Mouse (Mus musculus): ENCODE data around the gene Arhgap23. TPM values are rescaled to one million over a fixed set of nuclear protein-coding genes. Genes with fewer than 3 reads are reported as not detected.
A peak's percentile ranks its signal among the peaks of the same experiment; 100 is the strongest.

The Arhgap23 gene
- polyA plus RNA-seq, 1 experiment from 2014 or later = 3.1 TPM

DNA sequence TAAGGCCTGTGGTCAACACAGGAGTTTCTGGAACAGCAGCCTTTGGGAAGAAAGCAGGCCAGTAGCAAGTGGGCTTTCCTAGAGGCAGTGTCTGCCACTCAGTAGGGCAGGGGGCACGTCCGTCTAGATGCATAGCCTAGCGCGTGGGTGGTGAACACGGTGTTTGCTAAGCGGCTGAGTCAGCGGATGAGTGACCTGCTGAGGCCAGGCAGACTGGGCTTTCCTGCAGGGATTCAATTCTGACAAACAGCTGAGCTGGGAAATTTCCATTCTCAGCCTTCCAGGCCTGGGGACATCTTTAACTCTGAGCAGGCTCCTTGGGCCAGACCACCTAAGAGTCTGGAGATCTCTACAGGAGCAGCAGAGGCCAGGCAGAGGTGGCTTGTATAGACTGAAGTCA is 62.1 kb downstream of the Arhgap23 start:
- WGBS = 82% methylated on average over 7 of the region's 7 CpGs
- DNase-seq (ENCODE audit: low spot score) = no peak
- no peaks in the 10 kb centered on the region for H3K4me1 ChIP-seq (ENCODE audit: control insufficient read depth, insufficient read depth, low read length)
- H3K9ac ChIP-seq (replicated peaks; ENCODE audit: low read length) = no peak overlapping the region
- H3K27ac ChIP-seq (replicated peaks; ENCODE audit: low read depth, low read length) = no peak overlapping the region
- H3K36me3 ChIP-seq (replicated peaks; ENCODE audit: control insufficient read depth, insufficient read depth, low read depth, low read length) = peaks cover 3% of the 10 kb centered on the region; the same call in 1 of the 2 replicates
- no peak overlapping the region for H3K4me2 ChIP-seq (ENCODE audit: low read depth, low read length)
- no peaks in the 10 kb centered on the region for H3K27me3 ChIP-seq (ENCODE audit: control insufficient read depth, insufficient read depth, low read length)
- no peak for ATAC-seq (replicated peaks; ENCODE audit: insufficient number of reproducible peaks, low FRiP score, low TSS enrichment, low read depth)
- no peaks in the 10 kb centered on the region for H3K9me3 ChIP-seq (replicated peaks; ENCODE audit: control insufficient read depth, low read length)
- no peak overlapping the region for H3K4me3 ChIP-seq (ENCODE audit: low read depth, low read length)

DNA sequence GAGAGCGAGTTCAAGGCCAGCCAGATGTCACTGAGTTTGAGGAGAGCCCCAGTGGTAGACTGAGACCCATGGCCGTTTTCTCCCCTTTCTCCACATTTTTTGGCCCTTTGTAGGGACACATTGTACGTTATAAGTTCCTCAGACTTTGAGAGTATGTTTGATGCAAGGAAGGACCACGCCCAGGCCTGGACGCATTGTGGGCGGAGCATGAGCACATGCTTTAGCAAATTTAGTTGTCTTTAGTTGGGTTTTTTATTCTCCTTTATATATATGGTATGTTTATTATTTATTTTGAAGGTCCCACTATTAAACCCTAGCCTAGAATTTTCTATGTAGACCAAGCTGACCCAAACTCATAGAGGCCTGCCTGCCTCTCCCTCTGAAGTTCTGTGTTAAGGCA is 63.0 kb downstream of the Arhgap23 start:
- Histone ChIP-seq H3K27ac (replicated peaks; ENCODE audit: low read depth, low read length) (no peak overlapping the region), H3K4me1 (ENCODE audit: control insufficient read depth, insufficient read depth, low read length) (no peaks in the 10 kb centered on the region), H3K27me3 (ENCODE audit: control insufficient read depth, insufficient read depth, low read length) (no peaks in the 10 kb centered on the region), H3K9me3 (replicated peaks; ENCODE audit: control insufficient read depth, low read length) (no peaks in the 10 kb centered on the region), H3K4me3 (ENCODE audit: low read depth, low read length) (no peak overlapping the region), H3K4me2 (ENCODE audit: low read depth, low read length) (no peak overlapping the region), H3K36me3 (replicated peaks; ENCODE audit: control insufficient read depth, insufficient read depth, low read depth, low read length) (peaks cover 3% of the 10 kb centered on the region; the same call in 1 of the 2 replicates), H3K9ac (replicated peaks; ENCODE audit: low read length) (no peak overlapping the region)
- DNase-seq (ENCODE audit: low spot score) (no peak), ATAC-seq (replicated peaks; ENCODE audit: insufficient number of reproducible peaks, low FRiP score, low TSS enrichment, low read depth) (no peak)
- 89% methylated on average over 6 of the region's 6 CpGs for WGBS

DNA sequence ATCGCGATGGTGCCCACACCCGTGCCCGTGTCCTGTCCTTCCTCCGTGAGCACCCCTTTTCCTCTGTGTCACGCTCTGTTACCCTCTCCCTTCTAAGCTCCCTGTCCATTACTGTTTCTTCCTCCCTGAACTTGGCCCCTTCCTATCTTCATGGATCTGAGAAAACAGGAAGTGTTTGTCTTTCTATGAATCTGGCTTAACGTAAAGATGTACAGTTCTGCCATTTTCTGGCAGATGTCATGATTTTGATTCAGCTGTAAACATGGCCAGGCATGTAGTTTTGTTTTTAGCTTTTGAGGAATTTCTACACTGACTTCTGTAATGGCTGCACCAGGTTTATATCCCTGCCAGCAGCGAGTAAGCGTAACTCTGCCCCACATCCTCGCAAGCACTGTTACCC is 63.8 kb downstream of the Arhgap23 start:
- H3K9me3 ChIP-seq (replicated peaks; ENCODE audit: control insufficient read depth, low read length) = no peaks in the 10 kb centered on the region
- H3K36me3 ChIP-seq (replicated peaks; ENCODE audit: control insufficient read depth, insufficient read depth, low read depth, low read length) = peaks cover 3% of the 10 kb centered on the region; the same call in 1 of the 2 replicates
- H3K4me3 ChIP-seq (ENCODE audit: low read depth, low read length) = no peak overlapping the region
- no peak overlapping the region for H3K4me2 ChIP-seq (ENCODE audit: low read depth, low read length)
- H3K4me1 ChIP-seq (ENCODE audit: control insufficient read depth, insufficient read depth, low read length) = no peaks in the 10 kb centered on the region
- no peak for ATAC-seq (replicated peaks; ENCODE audit: insufficient number of reproducible peaks, low FRiP score, low TSS enrichment, low read depth)
- H3K27ac ChIP-seq (replicated peaks; ENCODE audit: low read depth, low read length) = no peak overlapping the region
- no peak overlapping the region for H3K9ac ChIP-seq (replicated peaks; ENCODE audit: low read length)
- no peaks in the 10 kb centered on the region for H3K27me3 ChIP-seq (ENCODE audit: control insufficient read depth, insufficient read depth, low read length)
- DNase-seq (ENCODE audit: low spot score) = no peak
- WGBS = 93% methylated on average over 10 of the region's 10 CpGs

DNA sequence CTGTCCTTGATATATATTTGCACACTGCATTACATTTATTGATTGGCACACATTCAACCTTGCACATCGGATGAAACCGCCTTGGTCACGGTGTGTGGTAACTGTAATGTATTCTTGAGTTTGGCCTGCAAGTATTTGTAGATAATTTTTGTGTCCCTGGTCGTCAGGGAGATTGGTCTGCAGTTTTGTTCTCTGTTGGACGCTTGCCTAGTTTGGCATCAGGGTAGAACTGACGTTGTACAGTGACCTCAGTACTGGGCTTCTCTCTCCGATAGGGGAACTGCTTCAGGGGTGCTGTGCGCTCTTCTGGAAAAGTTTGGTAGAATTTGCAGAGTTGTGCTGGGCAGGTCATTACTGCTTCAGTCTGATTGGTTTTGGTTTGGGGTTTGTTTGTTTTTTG is 64.5 kb downstream of the Arhgap23 start:
- Histone ChIP-seq H3K4me1 (ENCODE audit: control insufficient read depth, insufficient read depth, low read length) (no peaks in the 10 kb centered on the region), H3K27ac (replicated peaks; ENCODE audit: low read depth, low read length) (no peak overlapping the region), H3K4me3 (ENCODE audit: low read depth, low read length) (no peak overlapping the region), H3K27me3 (ENCODE audit: control insufficient read depth, insufficient read depth, low read length) (no peaks in the 10 kb centered on the region), H3K36me3 (replicated peaks; ENCODE audit: control insufficient read depth, insufficient read depth, low read depth, low read length) (peaks cover 3% of the 10 kb centered on the region; the same call in 1 of the 2 replicates), H3K9me3 (replicated peaks; ENCODE audit: control insufficient read depth, low read length) (no peaks in the 10 kb centered on the region), H3K9ac (replicated peaks; ENCODE audit: low read length) (no peak overlapping the region), H3K4me2 (ENCODE audit: low read depth, low read length) (no peak overlapping the region)
- ATAC-seq (replicated peaks; ENCODE audit: insufficient number of reproducible peaks, low FRiP score, low TSS enrichment, low read depth) (no peak), DNase-seq (ENCODE audit: low spot score) (no peak)
- 88% methylated on average over 8 of the region's 8 CpGs for whole genome bisulfite sequencing

DNA sequence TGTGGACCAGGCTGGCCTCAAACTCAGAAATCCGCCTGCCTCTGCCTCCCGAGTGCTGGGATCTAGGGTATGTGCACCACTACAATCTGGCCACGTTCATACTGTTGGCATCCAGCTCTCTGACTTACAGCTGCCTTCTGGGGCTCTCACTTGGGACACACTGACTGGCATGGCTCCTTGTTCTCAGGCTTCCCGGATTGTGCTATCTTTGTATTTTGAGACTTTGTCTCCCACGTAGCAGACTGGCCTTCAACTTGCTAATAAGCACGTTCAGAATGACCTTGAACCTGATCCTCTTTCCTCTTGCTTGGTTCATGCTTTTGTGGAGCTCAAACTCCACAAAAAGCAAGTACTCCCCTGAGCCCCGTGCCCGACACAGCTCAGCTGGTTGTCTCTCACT is 70.3 kb downstream of the Arhgap23 start:
- Histone ChIP-seq H3K27ac (replicated peaks; ENCODE audit: low read depth, low read length) (no peak overlapping the region), H3K9ac (replicated peaks; ENCODE audit: low read length) (no peak overlapping the region), H3K4me1 (ENCODE audit: control insufficient read depth, insufficient read depth, low read length) (no peaks in the 10 kb centered on the region), H3K27me3 (ENCODE audit: control insufficient read depth, insufficient read depth, low read length) (no peaks in the 10 kb centered on the region), H3K36me3 (replicated peaks; ENCODE audit: control insufficient read depth, insufficient read depth, low read depth, low read length) (no peaks in the 10 kb centered on the region), H3K4me2 (ENCODE audit: low read depth, low read length) (no peak overlapping the region), H3K4me3 (ENCODE audit: low read depth, low read length) (no peak overlapping the region), H3K9me3 (replicated peaks; ENCODE audit: control insufficient read depth, low read length) (no peaks in the 10 kb centered on the region)
- ATAC-seq (replicated peaks; ENCODE audit: insufficient number of reproducible peaks, low FRiP score, low TSS enrichment, low read depth) = no peak
- DNase-seq (ENCODE audit: low spot score) = no peak
- 86% methylated on average over 8 of the region's 8 CpGs for WGBS

DNA sequence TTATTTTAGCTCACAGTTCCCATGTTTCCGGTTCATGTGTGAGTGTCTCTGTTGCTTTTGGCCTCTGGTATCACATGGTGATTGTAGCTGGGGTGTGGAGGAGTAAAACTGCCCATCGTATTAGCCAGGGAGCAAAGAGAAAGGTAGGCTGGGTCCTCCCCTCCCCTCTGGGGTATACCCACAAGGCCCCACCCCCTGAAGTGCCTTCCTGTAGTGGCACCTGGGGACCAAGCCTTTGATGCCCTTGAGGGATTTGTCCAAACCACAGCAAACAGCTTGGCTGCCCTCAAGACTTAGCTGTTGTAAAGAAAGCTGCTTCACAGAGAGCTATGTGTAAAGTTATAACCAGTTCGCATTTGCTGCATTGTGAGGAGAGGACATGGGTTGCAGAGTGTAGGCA is 72.3 kb downstream of the Arhgap23 start:
- 72% methylated on average over 3 of the region's 3 CpGs for WGBS
- ATAC-seq (replicated peaks; ENCODE audit: insufficient number of reproducible peaks, low FRiP score, low TSS enrichment, low read depth) (no peak), DNase-seq (ENCODE audit: low spot score) (no peak)
- H3K27ac ChIP-seq (replicated peaks; ENCODE audit: low read depth, low read length) = no peak overlapping the region
- no peaks in the 10 kb centered on the region for H3K4me1 ChIP-seq (ENCODE audit: control insufficient read depth, insufficient read depth, low read length)
- H3K36me3 ChIP-seq (replicated peaks; ENCODE audit: control insufficient read depth, insufficient read depth, low read depth, low read length) = peaks cover 3% of the 10 kb centered on the region
- H3K4me3 ChIP-seq (ENCODE audit: low read depth, low read length) = no peak overlapping the region
- no peak overlapping the region for H3K4me2 ChIP-seq (ENCODE audit: low read depth, low read length)
- no peak overlapping the region for H3K9ac ChIP-seq (replicated peaks; ENCODE audit: low read length)
- no peaks in the 10 kb centered on the region for H3K9me3 ChIP-seq (replicated peaks; ENCODE audit: control insufficient read depth, low read length)
- H3K27me3 ChIP-seq (ENCODE audit: control insufficient read depth, insufficient read depth, low read length) = no peaks in the 10 kb centered on the region

DNA sequence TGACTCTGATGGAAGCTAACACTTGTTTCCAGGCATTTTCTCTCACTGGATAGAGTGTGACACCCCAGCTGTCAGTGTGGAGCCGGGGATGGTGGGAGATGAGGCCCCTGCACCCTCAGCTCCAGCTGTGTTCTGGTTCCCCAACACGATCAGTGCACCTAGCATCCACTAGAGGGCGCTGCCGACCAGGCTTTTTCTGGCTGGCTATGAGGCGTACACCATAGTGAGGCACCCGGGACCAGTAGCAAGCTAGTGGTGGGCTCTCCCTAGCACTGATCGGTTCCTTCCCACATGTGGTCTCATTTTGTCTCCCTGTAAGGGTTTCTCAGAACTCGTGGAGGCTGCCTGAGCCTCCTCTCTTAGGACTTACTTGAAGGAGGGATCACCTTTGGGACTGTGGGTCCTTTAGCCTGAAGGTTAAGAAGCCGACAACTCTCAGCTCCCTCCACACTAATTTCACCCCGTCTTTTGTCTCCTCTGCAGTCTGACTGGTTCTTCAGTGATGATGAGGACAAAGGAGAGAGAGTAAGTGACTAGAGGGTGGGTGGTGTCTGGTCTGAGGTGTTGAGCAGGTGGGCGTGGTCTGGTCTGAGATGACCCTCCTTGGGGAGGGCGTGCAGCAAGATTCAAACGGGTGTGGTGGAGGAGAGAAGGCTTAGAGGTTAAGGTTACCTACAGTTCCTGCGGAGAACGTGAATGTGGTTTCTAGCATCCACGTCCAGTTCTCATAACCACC is 74.4 kb downstream of the Arhgap23 start:
- Histone ChIP-seq H3K27ac (replicated peaks; ENCODE audit: low read depth, low read length) (no peak overlapping the region), H3K9me3 (replicated peaks; ENCODE audit: control insufficient read depth, low read length) (no peaks in the 10 kb centered on the region), H3K36me3 (replicated peaks; ENCODE audit: control insufficient read depth, insufficient read depth, low read depth, low read length) (peaks cover 3% of the 10 kb centered on the region), H3K27me3 (ENCODE audit: control insufficient read depth, insufficient read depth, low read length) (no peaks in the 10 kb centered on the region), H3K4me1 (ENCODE audit: control insufficient read depth, insufficient read depth, low read length) (no peaks in the 10 kb centered on the region), H3K9ac (replicated peaks; ENCODE audit: low read length) (no peak overlapping the region), H3K4me2 (ENCODE audit: low read depth, low read length) (no peak overlapping the region), H3K4me3 (ENCODE audit: low read depth, low read length) (no peak overlapping the region)
- DNase-seq (ENCODE audit: low spot score) (peak; percentile 88), ATAC-seq (replicated peaks; ENCODE audit: insufficient number of reproducible peaks, low FRiP score, low TSS enrichment, low read depth) (peak; percentile 70)
- 27% methylated on average over 16 of the region's 16 CpGs for WGBS

DNA sequence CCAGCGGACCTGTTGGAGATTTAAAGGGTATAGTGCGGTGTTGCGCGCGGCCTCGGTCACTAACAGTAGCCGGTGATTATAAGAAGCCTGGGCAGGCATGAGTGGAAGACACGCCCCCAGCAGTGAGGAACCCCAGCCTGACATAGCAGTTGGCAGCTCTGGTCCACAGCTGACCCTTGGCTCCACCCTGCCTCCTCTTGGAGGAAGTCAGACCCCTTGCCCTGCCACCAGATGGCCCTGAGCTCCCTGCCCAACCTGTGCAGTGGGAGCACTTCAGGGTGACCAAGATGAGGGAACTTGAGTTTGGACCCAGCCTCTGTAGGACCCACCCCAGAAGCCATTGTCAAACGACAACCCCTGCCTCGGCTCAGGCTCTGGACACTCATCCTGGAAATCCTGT is 76.3 kb downstream of the Arhgap23 start:
- Histone ChIP-seq H3K4me3 (ENCODE audit: low read depth, low read length) (no peak overlapping the region), H3K36me3 (replicated peaks; ENCODE audit: control insufficient read depth, insufficient read depth, low read depth, low read length) (peaks cover 3% of the 10 kb centered on the region), H3K9me3 (replicated peaks; ENCODE audit: control insufficient read depth, low read length) (no peaks in the 10 kb centered on the region), H3K4me2 (ENCODE audit: low read depth, low read length) (no peak overlapping the region), H3K27ac (replicated peaks; ENCODE audit: low read depth, low read length) (no peak overlapping the region), H3K9ac (replicated peaks; ENCODE audit: low read length) (no peak overlapping the region), H3K27me3 (ENCODE audit: control insufficient read depth, insufficient read depth, low read length) (no peaks in the 10 kb centered on the region), H3K4me1 (ENCODE audit: control insufficient read depth, insufficient read depth, low read length) (no peaks in the 10 kb centered on the region)
- no peak for DNase-seq (ENCODE audit: low spot score)
- 77% methylated on average over 10 of the region's 10 CpGs for WGBS
- ATAC-seq (replicated peaks; ENCODE audit: insufficient number of reproducible peaks, low FRiP score, low TSS enrichment, low read depth) = no peak

Data from embryonic facial prominence, embryonic 11.5 days (tissue).